Mouse (Mus musculus): Measurements from ENCODE around the gene Xirp1.

DNA sequence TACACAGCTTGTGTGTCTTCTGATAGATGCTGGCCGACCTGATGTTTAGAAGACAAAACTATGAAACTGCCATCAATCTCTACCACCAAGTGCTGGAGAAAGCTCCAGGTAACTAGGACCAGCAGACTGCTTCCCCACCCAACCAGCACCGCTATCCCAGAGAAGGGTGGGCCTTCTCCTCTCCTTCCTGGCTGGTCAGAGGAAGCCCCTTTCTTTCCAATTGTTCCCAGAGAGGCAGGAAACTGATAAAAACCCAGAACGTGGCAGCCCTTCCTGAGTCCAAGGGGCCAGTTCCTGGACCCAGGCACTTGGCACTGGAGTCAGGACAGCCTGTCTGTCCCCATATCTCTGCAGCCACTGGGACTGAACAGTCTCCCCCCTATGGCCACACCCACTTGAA is 59.2 kb downstream of the Xirp1 start:
- TF ChIP-seq CTCF (IDR thresholded peaks at IDR 0.05; ENCODE audit: low read depth, low read length) (no peak), POLR2A (IDR thresholded peaks at IDR 0.05; ENCODE audit: extremely low read depth, insufficient read depth, low read length) (no peak)
